Mouse (Mus musculus): ENCODE measurements at regions not wholly inside any gene's neighbourhood (a gene's known extent, or its start where the extent isn't known, plus 50 kb on each side); places are given as distances from the start of the nearest gene placed in this dataset.

- H3K9me3 ChIP-seq, result no peaks in the 10 kb centered on the region
- no peak overlapping the region for H3K4me3 ChIP-seq
- no peak overlapping the region for H3K4me2 ChIP-seq
- no peaks in the 10 kb centered on the region for H3K4me1 ChIP-seq
- H3K27me3 ChIP-seq, result no peaks in the 10 kb centered on the region
- WGBS, result 32% methylated on average over 2 of the region's 2 CpGs
- no peak overlapping the region for H3K9ac ChIP-seq
- H3K27ac ChIP-seq, result no peak overlapping the region
- no peaks in the 10 kb centered on the region for H3K36me3 ChIP-seq
- no peak for ATAC-seq (ENCODE audit: insufficient number of reproducible peaks, low FRiP score, low TSS enrichment, low read depth)
Observed at GRCm38 (mm10) chr16:55168433-55168832, 129.4 kb downstream of the Zpld1 start.

GRCm38 (mm10) chr16:55166181-55166848, 131.5 kb downstream of the Zpld1 start:
- no peak overlapping the region for H3K4me3 ChIP-seq
- H3K9me3 ChIP-seq, result no peaks in the 10 kb centered on the region
- ATAC-seq (ENCODE audit: insufficient number of reproducible peaks, low FRiP score, low TSS enrichment, low read depth), result no peak
- no peaks in the 10 kb centered on the region for H3K36me3 ChIP-seq
- H3K4me1 ChIP-seq, result no peaks in the 10 kb centered on the region
- no peaks in the 10 kb centered on the region for H3K27me3 ChIP-seq
- WGBS, result 60% methylated on average over 8 of the region's 8 CpGs
- H3K4me2 ChIP-seq, result no peak overlapping the region
- no peak overlapping the region for H3K27ac ChIP-seq
- no peak overlapping the region for H3K9ac ChIP-seq

- Histone ChIP-seq H3K4me1 (no peaks in the 10 kb centered on the region), H3K27me3 (no peaks in the 10 kb centered on the region), H3K27ac (no peak overlapping the region), H3K9ac (no peak overlapping the region), H3K9me3 (no peaks in the 10 kb centered on the region), H3K4me3 (no peak overlapping the region), H3K36me3 (no peaks in the 10 kb centered on the region), H3K4me2 (no peak overlapping the region)
- no peak for ATAC-seq (ENCODE audit: insufficient number of reproducible peaks, low FRiP score, low TSS enrichment, low read depth)
- WGBS, result 63% methylated on average over 6 of the region's 6 CpGs
Observed at GRCm38 (mm10) chr16:55162926-55163325, 134.9 kb downstream of the Zpld1 start.

- Histone ChIP-seq H3K27ac (no peak overlapping the region), H3K27me3 (no peaks in the 10 kb centered on the region), H3K4me3 (no peak overlapping the region), H3K4me2 (no peak overlapping the region), H3K36me3 (no peaks in the 10 kb centered on the region), H3K4me1 (no peaks in the 10 kb centered on the region), H3K9me3 (no peaks in the 10 kb centered on the region), H3K9ac (no peak overlapping the region)
- 24% methylated on average over 4 of the region's 4 CpGs for WGBS
- ATAC-seq (ENCODE audit: insufficient number of reproducible peaks, low FRiP score, low TSS enrichment, low read depth), result no peak
Observed at GRCm38 (mm10) chr16:55151726-55152125, 146.1 kb downstream of the Zpld1 start.

- H3K27ac ChIP-seq, result no peak overlapping the region
- no peaks in the 10 kb centered on the region for H3K9me3 ChIP-seq
- ATAC-seq (ENCODE audit: insufficient number of reproducible peaks, low FRiP score, low TSS enrichment, low read depth), result no peak
- no peak overlapping the region for H3K9ac ChIP-seq
- WGBS, result 19% methylated on average over 6 of the region's 6 CpGs
- no peaks in the 10 kb centered on the region for H3K27me3 ChIP-seq
- H3K4me2 ChIP-seq, result no peak overlapping the region
- no peaks in the 10 kb centered on the region for H3K36me3 ChIP-seq
- H3K4me1 ChIP-seq, result peaks cover 2% of the 10 kb centered on the region; the same call in 1 of the 2 replicates
- no peak overlapping the region for H3K4me3 ChIP-seq
Observed at GRCm38 (mm10) chr16:55142431-55143173, 155.2 kb downstream of the Zpld1 start.

GRCm38 (mm10) chr16:55134961-55135360, 162.8 kb downstream of the Zpld1 start:
- Histone ChIP-seq H3K27me3 (no peaks in the 10 kb centered on the region), H3K4me3 (no peak overlapping the region), H3K36me3 (no peaks in the 10 kb centered on the region), H3K27ac (no peak overlapping the region), H3K9me3 (no peaks in the 10 kb centered on the region), H3K9ac (no peak overlapping the region), H3K4me2 (no peak overlapping the region), H3K4me1 (no peaks in the 10 kb centered on the region)
- ATAC-seq (ENCODE audit: insufficient number of reproducible peaks, low FRiP score, low TSS enrichment, low read depth), result no peak

GRCm38 (mm10) chr16:55097651-55098050, 200.1 kb downstream of the Zpld1 start:
- no peak for ATAC-seq (ENCODE audit: insufficient number of reproducible peaks, low FRiP score, low TSS enrichment, low read depth)
- no peak overlapping the region for H3K9ac ChIP-seq
- no peaks in the 10 kb centered on the region for H3K9me3 ChIP-seq
- 72% methylated on average over 1 of the region's 1 CpGs for WGBS
- no peak overlapping the region for H3K4me2 ChIP-seq
- no peaks in the 10 kb centered on the region for H3K27me3 ChIP-seq
- H3K4me3 ChIP-seq, result no peak overlapping the region
- no peak overlapping the region for H3K27ac ChIP-seq
- no peaks in the 10 kb centered on the region for H3K4me1 ChIP-seq
- H3K36me3 ChIP-seq, result no peaks in the 10 kb centered on the region

GRCm38 (mm10) chr16:55087461-55087860, 210.3 kb downstream of the Zpld1 start:
- H3K27me3 ChIP-seq, result no peaks in the 10 kb centered on the region
- H3K4me1 ChIP-seq, result no peaks in the 10 kb centered on the region
- H3K36me3 ChIP-seq, result no peaks in the 10 kb centered on the region
- H3K4me3 ChIP-seq, result no peak overlapping the region
- WGBS, result 84% methylated on average over 1 of the region's 1 CpGs
- H3K27ac ChIP-seq, result no peak overlapping the region
- ATAC-seq (ENCODE audit: insufficient number of reproducible peaks, low FRiP score, low TSS enrichment, low read depth), result no peak
- H3K9ac ChIP-seq, result no peak overlapping the region
- no peak overlapping the region for H3K4me2 ChIP-seq
- H3K9me3 ChIP-seq, result no peaks in the 10 kb centered on the region

- Histone ChIP-seq H3K4me1 (no peaks in the 10 kb centered on the region), H3K36me3 (no peaks in the 10 kb centered on the region), H3K27me3 (no peaks in the 10 kb centered on the region), H3K4me3 (no peak overlapping the region), H3K27ac (no peak overlapping the region), H3K4me2 (no peak overlapping the region), H3K9me3 (no peaks in the 10 kb centered on the region), H3K9ac (no peak overlapping the region)
- 57% methylated on average over 1 of the region's 1 CpGs for WGBS
- ATAC-seq (ENCODE audit: insufficient number of reproducible peaks, low FRiP score, low TSS enrichment, low read depth), result no peak
Observed at GRCm38 (mm10) chr16:55076172-55076571, 221.6 kb downstream of the Zpld1 start.

GRCm38 (mm10) chr16:55039777-55040176, 258.0 kb downstream of the Zpld1 start:
- ATAC-seq (ENCODE audit: insufficient number of reproducible peaks, low FRiP score, low TSS enrichment, low read depth), result no peak
- H3K9ac ChIP-seq, result no peak overlapping the region
- WGBS, result 88% methylated on average over 6 of the region's 6 CpGs
- no peaks in the 10 kb centered on the region for H3K9me3 ChIP-seq
- H3K36me3 ChIP-seq, result no peaks in the 10 kb centered on the region
- no peaks in the 10 kb centered on the region for H3K4me1 ChIP-seq
- no peak overlapping the region for H3K4me3 ChIP-seq
- no peak overlapping the region for H3K4me2 ChIP-seq
- H3K27me3 ChIP-seq, result no peaks in the 10 kb centered on the region
- H3K27ac ChIP-seq, result no peak overlapping the region

- H3K9ac ChIP-seq, result no peak overlapping the region
- H3K4me3 ChIP-seq, result no peak overlapping the region
- H3K4me2 ChIP-seq, result no peak overlapping the region
- no peaks in the 10 kb centered on the region for H3K4me1 ChIP-seq
- H3K9me3 ChIP-seq, result no peaks in the 10 kb centered on the region
- no peak overlapping the region for H3K27ac ChIP-seq
- ATAC-seq (ENCODE audit: insufficient number of reproducible peaks, low FRiP score, low TSS enrichment, low read depth), result no peak
- H3K36me3 ChIP-seq, result no peaks in the 10 kb centered on the region
- no peaks in the 10 kb centered on the region for H3K27me3 ChIP-seq
- 82% methylated on average over 2 of the region's 2 CpGs for WGBS
Observed at GRCm38 (mm10) chr16:55001661-55002289, 296.0 kb downstream of the Zpld1 start.

- no peaks in the 10 kb centered on the region for H3K36me3 ChIP-seq
- no peak for ATAC-seq (ENCODE audit: insufficient number of reproducible peaks, low FRiP score, low TSS enrichment, low read depth)
- H3K4me1 ChIP-seq, result peaks cover 3% of the 10 kb centered on the region; the same call in 1 of the 2 replicates
- WGBS, result 23% methylated on average over 4 of the region's 4 CpGs
- H3K4me2 ChIP-seq, result no peak overlapping the region
- no peaks in the 10 kb centered on the region for H3K9me3 ChIP-seq
- H3K27me3 ChIP-seq, result no peaks in the 10 kb centered on the region
- no peak overlapping the region for H3K27ac ChIP-seq
- H3K9ac ChIP-seq, result no peak overlapping the region
- H3K4me3 ChIP-seq, result no peak overlapping the region
Observed at GRCm38 (mm10) chr16:54991595-54992240, 306.1 kb downstream of the Zpld1 start.

Measured in limb, embryonic 15.5 days (tissue).